Mouse (Mus musculus): ENCODE measurements around the gene Acd. TPM values are rescaled to one million over a fixed set of nuclear protein-coding genes. Genes with fewer than 3 reads are reported as not detected.

The Acd gene
- polyA plus RNA-seq, 1 experiment from 2014 or later: 92.6 TPM

GRCm38 (mm10) chr8:105712286-105712685 is 11.4 kb upstream of the Acd start:
- no peak for DNase-seq (ENCODE audit: low spot score)
- H3K9me3 ChIP-seq: no peaks in the 10 kb centered on the region
- WGBS: 83% methylated on average over 3 of the region's 3 CpGs
- peaks cover 21% of the 10 kb centered on the region for H3K36me3 ChIP-seq
- no peak overlapping the region for H3K4me3 ChIP-seq
- no peaks in the 10 kb centered on the region for H3K27me3 ChIP-seq (ENCODE audit: insufficient read depth, poor library complexity, severe bottlenecking)
- no peak overlapping the region for H3K27ac ChIP-seq
- peaks cover 10% of the 10 kb centered on the region for H3K4me1 ChIP-seq (replicated peaks)

- Histone ChIP-seq H3K27me3 (ENCODE audit: insufficient read depth, poor library complexity, severe bottlenecking) (no peaks in the 10 kb centered on the region), H3K27ac (no peak overlapping the region), H3K4me3 (no peak overlapping the region), H3K4me1 (replicated peaks) (peaks cover 24% of the 10 kb centered on the region), H3K9me3 (no peaks in the 10 kb centered on the region), H3K36me3 (peaks cover 14% of the 10 kb centered on the region)
- 77% methylated on average over 14 of the region's 14 CpGs for WGBS
- DNase-seq (ENCODE audit: low spot score): no peak
Measured at GRCm38 (mm10) chr8:105709317-105709716, 8.4 kb upstream of the Acd start.

- H3K27ac ChIP-seq: no peak overlapping the region
- H3K36me3 ChIP-seq: peaks cover 21% of the 10 kb centered on the region
- no peak for DNase-seq (ENCODE audit: low spot score)
- no peaks in the 10 kb centered on the region for H3K27me3 ChIP-seq (ENCODE audit: insufficient read depth, poor library complexity, severe bottlenecking)
- peaks cover 24% of the 10 kb centered on the region for H3K4me1 ChIP-seq (replicated peaks)
- no peaks in the 10 kb centered on the region for H3K9me3 ChIP-seq
- no peak overlapping the region for H3K4me3 ChIP-seq
- 94% methylated on average over 8 of the region's 8 CpGs for WGBS
Measured at GRCm38 (mm10) chr8:105708675-105709074, 7.8 kb upstream of the Acd start.

DNA sequence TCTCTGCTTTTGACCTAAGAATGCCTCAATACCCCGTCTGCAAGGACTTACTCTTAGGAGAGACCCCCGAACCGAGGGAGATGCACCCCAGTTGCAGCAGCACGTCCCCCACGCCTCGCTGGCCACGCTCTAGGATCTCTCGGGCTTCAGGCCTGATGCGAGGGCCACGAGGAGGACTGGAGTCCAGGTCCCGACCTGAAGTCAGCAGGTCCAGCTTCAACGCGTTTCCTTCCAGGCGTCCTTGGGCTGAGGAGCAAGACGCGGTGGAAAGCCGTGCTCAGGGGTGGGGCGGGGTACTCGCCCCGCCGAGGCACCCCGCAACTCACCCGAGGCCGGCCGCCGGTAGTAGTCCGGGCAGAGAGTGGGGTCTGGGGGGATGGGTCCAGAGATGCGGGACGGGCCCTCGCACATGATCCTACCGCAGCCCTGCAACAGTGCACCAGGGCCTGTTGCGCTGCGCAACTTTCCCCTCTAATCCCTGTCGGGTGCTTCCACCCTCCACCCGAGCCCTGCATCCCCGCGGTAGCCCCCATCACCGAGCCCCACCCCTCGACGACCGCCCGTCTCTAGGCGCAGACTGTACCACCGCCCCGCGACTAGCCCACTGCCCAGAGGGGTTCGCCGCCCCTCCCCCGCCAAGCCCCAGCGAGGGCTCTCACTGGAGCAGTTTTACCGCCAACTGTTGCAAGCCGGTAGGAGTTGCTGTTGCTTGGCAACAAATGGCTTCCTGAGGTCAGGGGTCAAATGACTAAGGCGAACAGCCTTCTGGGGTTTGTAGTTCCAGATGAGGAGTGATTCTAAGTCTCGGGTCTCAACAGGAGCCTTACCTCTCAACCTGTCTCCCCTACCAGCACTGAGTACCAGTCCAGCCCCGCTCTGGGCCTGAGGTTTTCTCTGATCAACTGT is 6.8 kb upstream of the Acd start, which contains the start of the genes 4933405L10Rik and Enkd1:
4933405L10Rik (plus strand) TSS at position 158 of the 906 bp plus-strand sequence.
Enkd1 (minus strand) TSS at position 713 of the 906 bp plus-strand sequence.
- peak; percentile 94 for DNase-seq (ENCODE audit: low spot score)
- peak within 1 kb of the TSS; percentile 94 for H3K27ac ChIP-seq
- H3K36me3 ChIP-seq: peaks cover 30% of the 10 kb centered on the region
- peaks cover 24% of the 10 kb centered on the region for H3K4me1 ChIP-seq (replicated peaks)
- peak within 1 kb of the TSS; percentile 86 for H3K4me3 ChIP-seq
- under 1% methylated on average over 55 of the region's 55 CpGs for WGBS
- no peaks in the 10 kb centered on the region for H3K27me3 ChIP-seq (ENCODE audit: insufficient read depth, poor library complexity, severe bottlenecking)
- H3K9me3 ChIP-seq: no peaks in the 10 kb centered on the region

DNA sequence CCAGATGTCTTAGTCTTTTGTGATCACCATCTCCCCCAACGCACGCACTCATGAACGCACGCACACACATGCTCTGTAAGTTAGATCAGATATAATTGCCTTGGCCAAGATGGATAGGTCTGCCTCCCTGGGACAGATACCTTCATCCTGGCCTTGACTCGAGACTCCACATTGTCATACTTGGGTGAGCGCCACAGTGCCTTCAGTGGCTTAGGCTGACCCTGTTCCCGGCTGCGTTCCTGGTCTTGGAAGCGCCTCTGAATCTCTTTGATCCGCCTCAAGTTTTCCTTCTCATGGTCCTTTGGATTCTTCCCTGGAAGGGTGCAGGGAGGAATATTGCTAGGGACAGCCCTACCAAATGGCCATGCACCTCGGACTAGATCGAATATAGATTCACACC is 5.5 kb upstream of the Acd start:
- Histone ChIP-seq H3K27ac (peak overlapping the region; percentile 94; the same call in 1 of the 2 replicates), H3K4me3 (peak overlapping the region; percentile 86), H3K4me1 (replicated peaks) (peaks cover 37% of the 10 kb centered on the region), H3K9me3 (no peaks in the 10 kb centered on the region), H3K36me3 (peaks cover 34% of the 10 kb centered on the region), H3K27me3 (ENCODE audit: insufficient read depth, poor library complexity, severe bottlenecking) (no peaks in the 10 kb centered on the region)
- DNase-seq (ENCODE audit: low spot score): no peak
- WGBS: 80% methylated on average over 12 of the region's 12 CpGs

- peaks cover 34% of the 10 kb centered on the region for H3K36me3 ChIP-seq
- WGBS: 91% methylated on average over 6 of the region's 6 CpGs
- H3K4me1 ChIP-seq (replicated peaks): peaks cover 44% of the 10 kb centered on the region
- no peak for DNase-seq (ENCODE audit: low spot score)
- no peaks in the 10 kb centered on the region for H3K27me3 ChIP-seq (ENCODE audit: insufficient read depth, poor library complexity, severe bottlenecking)
- no peak overlapping the region for H3K27ac ChIP-seq
- H3K9me3 ChIP-seq: no peaks in the 10 kb centered on the region
- H3K4me3 ChIP-seq: no peak overlapping the region
Measured at GRCm38 (mm10) chr8:105704955-105705354, 4.1 kb upstream of the Acd start.

- Histone ChIP-seq H3K4me3 (no peak overlapping the region), H3K4me1 (replicated peaks) (peaks cover 51% of the 10 kb centered on the region), H3K9me3 (no peaks in the 10 kb centered on the region), H3K27me3 (ENCODE audit: insufficient read depth, poor library complexity, severe bottlenecking) (no peaks in the 10 kb centered on the region), H3K36me3 (peaks cover 38% of the 10 kb centered on the region), H3K27ac (no peak overlapping the region)
- DNase-seq (ENCODE audit: low spot score): no peak
- 95% methylated on average over 34 of the region's 34 CpGs for WGBS
Measured at GRCm38 (mm10) chr8:105704146-105704812, 3.4 kb upstream of the Acd start.

GRCm38 (mm10) chr8:105702731-105703415 is 2.0 kb upstream of the Acd start:
- Histone ChIP-seq H3K4me1 (replicated peaks) (peaks cover 47% of the 10 kb centered on the region), H3K36me3 (peaks cover 51% of the 10 kb centered on the region), H3K9me3 (no peaks in the 10 kb centered on the region), H3K4me3 (peak overlapping the region; percentile 68; the same call in 1 of the 2 replicates), H3K27me3 (ENCODE audit: insufficient read depth, poor library complexity, severe bottlenecking) (no peaks in the 10 kb centered on the region), H3K27ac (no peak overlapping the region)
- 93% methylated on average over 24 of the region's 24 CpGs for WGBS
- DNase-seq (ENCODE audit: low spot score): no peak

- Histone ChIP-seq H3K9me3 (no peaks in the 10 kb centered on the region), H3K27me3 (ENCODE audit: insufficient read depth, poor library complexity, severe bottlenecking) (no peaks in the 10 kb centered on the region), H3K36me3 (peaks cover 59% of the 10 kb centered on the region), H3K27ac (peak overlapping the region; percentile 90), H3K4me1 (replicated peaks) (peaks cover 38% of the 10 kb centered on the region), H3K4me3 (peak overlapping the region; percentile 68)
- WGBS: 36% methylated on average over 18 of the region's 18 CpGs
- no peak for DNase-seq (ENCODE audit: low spot score)
Measured at GRCm38 (mm10) chr8:105702001-105702401, 1.1 kb upstream of the Acd start.

GRCm38 (mm10) chr8:105700566-105700965 is 336 bp downstream of the Acd start:
- no peaks in the 10 kb centered on the region for H3K9me3 ChIP-seq
- H3K4me1 ChIP-seq (replicated peaks): peaks cover 27% of the 10 kb centered on the region
- no peaks in the 10 kb centered on the region; the same call in 1 of the 2 replicates for H3K27me3 ChIP-seq (ENCODE audit: insufficient read depth, poor library complexity, severe bottlenecking)
- peak overlapping the region; percentile 68 for H3K4me3 ChIP-seq
- peaks cover 69% of the 10 kb centered on the region for H3K36me3 ChIP-seq
- peak overlapping the region; percentile 90 for H3K27ac ChIP-seq
- WGBS: 0% methylated on average over 21 of the region's 21 CpGs
- no peak for DNase-seq (ENCODE audit: low spot score)

DNA sequence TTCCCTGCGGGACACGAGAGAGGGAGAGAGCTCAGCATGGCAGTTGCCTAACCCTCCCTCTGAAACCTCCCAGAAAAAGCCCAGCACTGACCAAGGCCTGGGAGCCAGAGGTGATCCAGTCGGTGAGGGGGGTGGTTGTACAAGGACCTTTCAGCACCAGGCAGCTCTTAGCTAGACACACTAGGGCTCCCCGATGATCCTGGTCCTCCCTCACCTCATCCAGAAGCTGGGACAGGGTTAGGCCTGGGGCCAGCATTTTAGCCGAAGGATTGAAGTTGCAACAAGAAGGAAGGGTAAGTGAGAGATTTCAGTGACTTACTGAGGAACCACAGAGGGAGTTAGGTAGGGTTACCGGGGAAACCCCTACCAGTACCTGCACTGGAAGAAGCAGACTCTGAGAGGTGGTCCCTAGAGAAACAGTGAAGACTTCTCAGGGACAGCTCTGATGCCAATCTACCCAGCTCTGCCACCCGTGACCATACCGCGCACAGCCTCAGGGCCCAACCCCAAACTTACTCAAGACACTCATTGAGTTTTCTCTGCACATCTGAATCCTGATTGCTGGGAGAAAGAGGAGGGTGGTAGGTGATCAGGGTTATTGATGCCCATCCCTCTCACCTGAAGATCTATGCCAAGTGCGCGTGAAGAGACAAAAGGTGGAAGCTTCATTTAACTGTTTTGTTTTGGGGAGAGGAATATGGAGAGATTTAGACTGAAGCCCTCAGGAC is 1.2 kb downstream of the Acd start:
- WGBS: 90% methylated on average over 11 of the region's 11 CpGs
- peaks cover 33% of the 10 kb centered on the region for H3K4me1 ChIP-seq (replicated peaks)
- H3K9me3 ChIP-seq: no peaks in the 10 kb centered on the region
- H3K27ac ChIP-seq: no peak overlapping the region
- H3K27me3 ChIP-seq (ENCODE audit: insufficient read depth, poor library complexity, severe bottlenecking): peaks cover 9% of the 10 kb centered on the region
- peak overlapping the region; percentile 68 for H3K4me3 ChIP-seq
- peaks cover 62% of the 10 kb centered on the region for H3K36me3 ChIP-seq
- no peak for DNase-seq (ENCODE audit: low spot score)

- Histone ChIP-seq H3K36me3 (peaks cover 53% of the 10 kb centered on the region), H3K27ac (no peak overlapping the region), H3K4me3 (no peak overlapping the region), H3K27me3 (ENCODE audit: insufficient read depth, poor library complexity, severe bottlenecking) (peaks cover 17% of the 10 kb centered on the region), H3K4me1 (replicated peaks) (peaks cover 43% of the 10 kb centered on the region), H3K9me3 (no peaks in the 10 kb centered on the region)
- 92% methylated on average over 5 of the region's 5 CpGs for WGBS
- DNase-seq (ENCODE audit: low spot score): no peak
Measured at GRCm38 (mm10) chr8:105698734-105699133, 2.2 kb downstream of the Acd start.

Measured in hindbrain, embryonic 10.5 days (tissue).